Mouse (Mus musculus) liver, adult 2 months (tissue): ENCODE data around the gene Olfr51.
"Not testable (repeated sequence)": the region's sequence is repeated elsewhere in the genome, so short reads cannot be mapped to it uniquely, and the experiment has no call there.

Experiments used
- CTCF ChIP-seq: fragments of 200-500 bp; IDR thresholded peaks from 2 replicates; pipeline ENCODE4 v1.5.1; 2011; ENCODE audit warnings: low read depth, low read length, control low read depth
- POLR2A ChIP-seq: fragments of 200-500 bp; IDR thresholded peaks from 2 replicates; pipeline ENCODE4 v1.6.1; 2011; ENCODE audit warnings: low read length, control low read depth; ENCODE audit not compliant: insufficient read depth; ENCODE audit errors: extremely low read depth

- not testable (repeated sequence) for TF ChIP-seq CTCF, POLR2A
These were observed 30.7 kb downstream of the Olfr51 start for GRCm38 (mm10) chr11:51034141-51034540.
